Mouse (Mus musculus) hindbrain, embryonic 14.5 days (tissue): ENCODE measurements around the gene Mstn. TPM values are rescaled to one million over a fixed set of nuclear protein-coding genes. Genes with fewer than 3 reads are reported as not detected.

Experiments
- ATAC-seq: fragments of 200-750 bp; cut with Nextera tagmentation; 2 replicates; pipeline ENCODE4 v1.8.0; 2017; ENCODE audit warnings: moderate number of reproducible peaks, mild to moderate bottlenecking, moderate TSS enrichment, moderate library complexity; ENCODE audit not compliant: low FRiP score
- DNase-seq: peaks from one replicate; pipeline ENCODE4 v3.0.0-alpha.2; 2015; ENCODE audit warnings: low spot score
- H3K27ac ChIP-seq: fragments of 300-500 bp; sonication (generic); 2 replicates; pipeline ENCODE4 v1.5.1; 2014; ENCODE audit warnings: mild to moderate bottlenecking, moderate library complexity
- H3K27me3 ChIP-seq: fragments of 300-500 bp; sonication (generic); 2 replicates; pipeline ENCODE4 v1.6.1; 2014; ENCODE audit warnings: mild to moderate bottlenecking, low read length, mixed read lengths; ENCODE audit not compliant: control insufficient read depth, insufficient read depth
- H3K36me3 ChIP-seq: fragments of 300-500 bp; sonication (generic); replicated peaks from 2 replicates; pipeline ENCODE4 v1.6.1; 2014; ENCODE audit not compliant: control insufficient read depth, insufficient read depth
- H3K4me1 ChIP-seq: fragments of 300-500 bp; sonication (generic); replicated peaks from 2 replicates; pipeline ENCODE4 v1.6.1; 2014; ENCODE audit warnings: antibody characterized with exemption, low read length, mixed read lengths; ENCODE audit not compliant: control insufficient read depth, insufficient read depth
- H3K4me2 ChIP-seq: fragments of 300-500 bp; sonication (generic); replicated peaks from 2 replicates; pipeline ENCODE4 v1.6.1; 2014; ENCODE audit warnings: mild to moderate bottlenecking, moderate library complexity
- H3K4me3 ChIP-seq: fragments of 300-500 bp; sonication (generic); replicated peaks from 2 replicates; pipeline ENCODE4 v1.5.1; 2014; ENCODE audit warnings: mild to moderate bottlenecking, low read length
- H3K9ac ChIP-seq: fragments of 300-500 bp; sonication (generic); 2 replicates; pipeline ENCODE4 v1.6.1; 2014
- H3K9me3 ChIP-seq: fragments of 300-500 bp; sonication (generic); 2 replicates; pipeline ENCODE4 v1.6.1; 2016; ENCODE audit warnings: low read length; ENCODE audit not compliant: control insufficient read depth
- WGBS: fragments of 180-500 bp; shearing (Covaris S2); extraction: QIAGEN DNeasy Blood & Tissue Kit; methylation state at CpG from one replicate; pipeline ENCODE4 v1.1.7; 2014; 5-methylcytosine and 5-hydroxymethylcytosine counted together
- polyA plus RNA-seq: library from polyadenylated mRNA; unstranded; fragments of >200 nt; fragmentation: Nextera tagmentation; extraction: Ambion mirVana; gene quantifications from 2 replicates; pipeline ENCODE4 v1.2.1, GENCODE M21; 2014

Gene Mstn
- polyA plus RNA-seq, 1 experiment from 2014 or later: 0.25 TPM

GRCm38 (mm10) chr1:53085256-53085655, 23.8 kb downstream of the Mstn start:
- Histone ChIP-seq H3K4me3 (no peak overlapping the region), H3K4me2 (no peak overlapping the region), H3K9ac (no peak overlapping the region), H3K9me3 (no peaks in the 10 kb centered on the region), H3K36me3 (no peaks in the 10 kb centered on the region), H3K27ac (no peak overlapping the region), H3K4me1 (no peaks in the 10 kb centered on the region), H3K27me3 (no peaks in the 10 kb centered on the region)
- DNase-seq: no peak
- no peak for ATAC-seq
- 79% methylated on average over 15 of the region's 15 CpGs for WGBS

- Histone ChIP-seq H3K4me1 (no peaks in the 10 kb centered on the region), H3K27ac (no peak overlapping the region), H3K9ac (no peak overlapping the region), H3K4me2 (no peak overlapping the region), H3K27me3 (no peaks in the 10 kb centered on the region), H3K36me3 (no peaks in the 10 kb centered on the region), H3K9me3 (no peaks in the 10 kb centered on the region), H3K4me3 (no peak overlapping the region)
- ATAC-seq (no peak), DNase-seq (no peak)
- 59% methylated on average over 4 of the region's 4 CpGs for WGBS
Measured at GRCm38 (mm10) chr1:53085991-53086390, 24.6 kb downstream of the Mstn start.

- H3K4me1 ChIP-seq: no peaks in the 10 kb centered on the region
- no peak for DNase-seq
- H3K27me3 ChIP-seq: no peaks in the 10 kb centered on the region
- H3K36me3 ChIP-seq: no peaks in the 10 kb centered on the region
- ATAC-seq: no peak
- H3K9me3 ChIP-seq: no peaks in the 10 kb centered on the region
- 48% methylated on average over 3 of the region's 3 CpGs for whole genome bisulfite sequencing
- H3K27ac ChIP-seq: no peak overlapping the region
- H3K9ac ChIP-seq: no peak overlapping the region
- H3K4me2 ChIP-seq: no peak overlapping the region
- no peak overlapping the region for H3K4me3 ChIP-seq
Measured at GRCm38 (mm10) chr1:53093180-53093579, 31.7 kb downstream of the Mstn start.

- no peak overlapping the region for H3K9ac ChIP-seq
- WGBS: 90% methylated on average over 1 of the region's 1 CpGs
- ATAC-seq: no peak
- H3K4me1 ChIP-seq: no peaks in the 10 kb centered on the region
- H3K27me3 ChIP-seq: no peaks in the 10 kb centered on the region
- H3K9me3 ChIP-seq: no peaks in the 10 kb centered on the region
- no peaks in the 10 kb centered on the region for H3K36me3 ChIP-seq
- no peak for DNase-seq
- H3K4me2 ChIP-seq: no peak overlapping the region
- no peak overlapping the region for H3K4me3 ChIP-seq
- H3K27ac ChIP-seq: no peak overlapping the region
Measured at GRCm38 (mm10) chr1:53110561-53110960, 49.1 kb downstream of the Mstn start.

Other genes with a start within 250 kb of the Mstn start
- gene Inpp1, start 244.0 kb upstream of the Mstn start, polyA plus RNA-seq: 35.1 and 35.7 TPM in 2 replicates
- gene Hibch, start 216.7 kb upstream of the Mstn start, polyA plus RNA-seq: 28.4 and 32.3 TPM in 2 replicates
- gene 1700019D03Rik, start 41.5 kb upstream of the Mstn start, polyA plus RNA-seq: 3.6 and 4.0 TPM in 2 replicates
- not detected in 2 replicates for gene 1700019A02Rik, start 126.0 kb downstream of the Mstn start, polyA plus RNA-seq
- gene Pms1, start 235.4 kb downstream of the Mstn start, polyA plus RNA-seq: 10.6 and 11.0 TPM in 2 replicates
- gene Ormdl1, start 235.5 kb downstream of the Mstn start, polyA plus RNA-seq: 55.8 and 64.8 TPM in 2 replicates
- gene Gm28778, start 235.5 kb downstream of the Mstn start, polyA plus RNA-seq: not detected in 2 replicates